Mouse (Mus musculus): ENCODE measurements around the gene Ctrb1. TPM values are rescaled to one million over a fixed set of nuclear protein-coding genes. Genes with fewer than 3 reads are reported as not detected.

Gene Ctrb1
- total RNA-seq, 2 experiments from 2014 or later = not detected

- intact Hi-C loops (cut with DNase I) = no loop called here
- DNase-seq = peak; percentile 34 to 42
Observed at GRCm38 (mm10) chr8:111642496-111642895, 48.3 kb downstream of the Ctrb1 start.

DNA sequence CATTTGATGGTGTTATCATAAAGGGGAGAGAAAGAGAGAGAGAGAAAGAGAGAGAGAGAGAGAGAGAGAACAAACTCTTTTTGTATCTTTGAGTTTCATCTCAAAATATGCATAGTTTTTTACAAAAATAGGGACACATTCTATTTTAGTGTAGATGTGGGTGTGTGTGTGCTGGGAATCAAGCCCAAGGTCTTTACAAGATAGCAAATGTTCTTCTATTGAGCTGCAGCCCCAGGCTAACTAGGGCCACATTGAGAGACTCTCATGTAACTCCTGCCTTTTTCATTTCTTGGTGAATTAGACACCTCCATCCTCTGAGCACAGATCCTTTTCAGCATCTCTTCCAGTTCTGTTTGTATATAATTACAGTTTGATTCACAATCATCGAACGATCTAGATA, 49.7 kb downstream of the Ctrb1 start:
- intact Hi-C loops (cut with DNase I) = loop anchor here (1.0 kb wide), 1 partner anchor 14 kb away; no protein-coding TSS in a partner anchor

DNA sequence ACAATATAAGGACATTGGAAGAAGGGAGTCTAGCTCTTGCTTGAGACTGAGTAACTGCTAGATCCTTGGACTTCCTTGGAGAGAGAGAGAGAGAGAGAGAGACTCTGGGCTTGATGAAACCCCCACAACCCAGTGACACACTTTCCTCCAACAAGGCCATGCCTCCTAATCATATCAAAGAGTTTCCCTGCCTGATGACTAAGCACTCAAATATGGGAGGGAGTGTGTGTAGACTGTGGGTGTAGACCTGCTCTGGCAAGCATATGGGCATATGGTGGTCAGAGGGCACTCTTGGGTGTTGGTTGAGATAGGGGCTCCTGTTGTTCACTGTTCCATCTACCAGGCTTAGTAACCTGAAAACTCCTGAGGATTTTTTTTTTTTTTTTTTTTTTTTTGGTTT, 52.7 kb downstream of the Ctrb1 start:
- intact Hi-C loops (cut with DNase I) = no loop called here
- no peak for DNase-seq

More for the DNA sequence above, 49.7 kb downstream of the Ctrb1 start:
- no peak for DNase-seq

Small RNA genes lying within 50 kb of the gene (microRNA-seq; reads per million reads assigned to microRNA genes)
- gene Mir7076 = 0 reads per million in 2 experiments

Other genes starting within 250 kb of the Ctrb1 start
- 10 to 100 TPM in 1 of 2 experiments, 1 to 10 TPM in 1; 7.8 to 10.3 TPM for gene Wdr59, start 168.9 kb downstream of the Ctrb1 start, total RNA-seq (2021)
- gene Znrf1, start 154.9 kb downstream of the Ctrb1 start, total RNA-seq (2021) = 10 to 100 TPM; 62.6 to 72.6 TPM
- 10 to 100 TPM; 11.7 to 12.4 TPM for gene Ldhd, start 60.6 kb downstream of the Ctrb1 start, total RNA-seq (2021)
- 1 to 10 TPM; 6.9 to 8.2 TPM for gene Zfp1, start 47.6 kb downstream of the Ctrb1 start, total RNA-seq (2021)
- 10 to 100 TPM; 27.1 to 35.7 TPM for gene Bcar1, start 52.8 kb upstream of the Ctrb1 start, total RNA-seq (2021)
- 10 to 100 TPM; 32.1 to 36.4 TPM for gene Cfdp1, start 163.3 kb upstream of the Ctrb1 start, total RNA-seq (2021)
- gene Tmem170, start 185.7 kb upstream of the Ctrb1 start, total RNA-seq (2021) = 1 to 10 TPM; 2.6 to 3.1 TPM
- not detected for gene Chst5, start 219.4 kb upstream of the Ctrb1 start, total RNA-seq (2021)
- gene Tmem231, start 242.9 kb upstream of the Ctrb1 start, total RNA-seq (2021) = 1 to 10 TPM; 1.7 to 2.0 TPM
- gene Gabarapl2, start 249.7 kb upstream of the Ctrb1 start, total RNA-seq (2021) = 100 to 1,000 TPM; 128 to 136 TPM

Measured in heart, postnatal 14 days (tissue).